Mouse (Mus musculus) Patski (cell line): ENCODE data around the gene Mfsd13b. TPM values are rescaled to one million over a fixed set of nuclear protein-coding genes. Genes with fewer than 3 reads are reported as not detected.
"Not testable (repeated sequence)": the region's sequence is repeated elsewhere in the genome, so short reads cannot be mapped to it uniquely, and the experiment has no call there.

Experiments
- ATAC-seq: fragments of 100-300 bp; one replicate; pipeline ENCODE4 v1.8.0; 2021
- CTCF ChIA-PET: fragments of 350-600 bp; sonication (Branson Sonifier 250); formaldehyde crosslinking; loops from one replicate; lab custom pipeline; 2022; ENCODE audit warnings: inconsistent platforms; lab: Charles Lee
- POLR2A ChIA-PET: fragments of 350-600 bp; sonication (Branson Sonifier 250); formaldehyde crosslinking; loops from one replicate; lab custom pipeline; 2022; ENCODE audit warnings: antibody characterized with exemption, inconsistent platforms; lab: Charles Lee
- DNase-seq: peaks from one replicate; pipeline ENCODE4 v3.0.0-alpha.2; 2011; ENCODE audit warnings: low read depth, low spot score
- H3K27me3 ChIP-seq: fragments of 371-371 bp; one replicate; pipeline ENCODE4 v1.5.1; 2021
- CTCF ChIP-seq: fragments of 100-300 bp; IDR thresholded peaks from one replicate; pipeline ENCODE4 v1.5.1; 2021
- in situ Hi-C: fragments of 300-500 bp; cut with MboI; formaldehyde crosslinking; loops from 3 replicates; pipeline ENCODE4 v1.11.1; 2018; ENCODE audit warnings: low pct_unique_long_range_greater_than_20kb, mixed read lengths
- polyA plus RNA-seq: library from polyadenylated mRNA; unstranded; gene quantifications from one replicate; pipeline ENCODE4 v1.2.3, GENCODE M21; 2021

Gene Mfsd13b
- polyA plus RNA-seq, 1 experiment from 2014 or later: 0.09 TPM

DNA sequence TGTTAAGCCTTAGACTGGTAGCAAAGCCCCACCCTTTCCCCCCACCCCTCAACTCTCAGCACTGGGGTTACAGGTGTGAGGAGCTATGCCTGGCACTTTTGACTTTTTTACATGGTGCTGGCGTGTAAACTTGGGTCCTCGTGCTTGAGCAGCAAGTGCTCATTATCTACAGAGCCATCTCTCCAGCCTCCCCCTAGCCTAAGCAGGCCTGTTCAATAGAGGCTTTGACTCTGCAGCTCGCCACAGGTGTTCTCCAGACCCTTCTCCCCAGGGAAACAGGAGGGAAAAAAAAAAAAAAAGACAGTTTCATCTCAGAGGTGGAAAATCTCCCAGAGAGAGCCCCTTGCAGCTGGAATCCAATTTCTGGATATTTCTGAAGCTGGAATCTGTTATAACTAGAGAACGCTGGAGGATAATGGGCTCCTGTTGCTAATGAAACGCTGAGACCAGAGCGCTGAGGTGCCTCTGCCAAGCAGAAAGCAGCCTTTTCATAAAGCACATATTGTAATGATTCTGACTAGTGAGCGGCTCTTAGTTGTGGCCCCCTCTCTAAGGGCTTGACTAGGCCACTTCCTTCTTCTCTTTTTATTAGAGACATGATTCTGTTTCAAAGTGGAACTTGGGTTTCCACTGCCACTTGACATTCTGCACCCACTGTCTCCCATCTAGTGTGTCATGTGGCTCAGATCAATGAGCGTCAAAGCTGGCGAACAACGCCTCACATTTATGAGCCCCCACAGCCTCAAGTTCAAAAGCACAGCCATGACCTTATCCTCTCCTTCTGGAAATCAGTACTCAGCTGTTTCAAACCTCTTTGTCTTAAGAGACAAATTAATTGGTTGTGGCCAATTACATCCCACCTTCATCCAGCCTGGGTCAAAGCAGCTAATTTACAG is 29.7 kb downstream of the Mfsd13b start:
- CTCF ChIA-PET: interaction anchor here (1.0 to 3.3 kb wide), 4 partner anchors 12 to 21 kb away, joined by 3 to 11 read pairs (median 4); no protein-coding TSS in a partner anchor
- DNase-seq (no peak), ATAC-seq (no peak)
- no peak for TF ChIP-seq CTCF
- POLR2A ChIA-PET: interaction anchor here (0.6 to 0.8 kb wide), 3 partner anchors 20 to 35 kb away, joined by 3 to 7 read pairs (median 4); partner anchors contain the start of genes Cdr2 and Mfsd13b
- H3K27me3 ChIP-seq: no peaks in the 10 kb centered on the region
- in situ Hi-C loops: no loop called here

DNA sequence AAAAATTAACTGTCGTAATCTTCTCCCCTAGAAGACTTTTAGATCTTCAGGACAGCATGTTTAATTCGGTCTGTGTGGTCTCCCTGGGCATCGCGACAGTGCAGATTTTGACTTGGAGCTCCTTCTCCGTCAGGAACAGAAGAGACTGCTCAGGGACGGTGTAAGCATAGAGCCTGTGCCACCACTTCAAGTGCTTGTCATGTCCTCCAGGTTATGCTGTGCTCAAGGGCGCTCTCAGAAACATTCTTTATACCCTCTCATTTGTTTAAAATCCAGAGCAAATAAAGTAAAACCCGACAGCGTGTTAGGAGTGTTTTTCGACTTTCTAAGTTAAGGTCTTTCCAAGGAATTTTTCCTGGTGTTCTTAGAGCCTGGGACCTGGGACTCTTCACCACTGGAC is 32.2 kb downstream of the Mfsd13b start:
- ChIA-PET POLR2A (interaction anchor here (0.5 kb wide), 1 partner anchor 53 kb away, joined by 3 read pairs; no protein-coding TSS in a partner anchor), CTCF (interaction anchor here (1.0 to 3.3 kb wide), 4 partner anchors 10 to 37 kb away, joined by 3 to 11 read pairs (median 3); no protein-coding TSS in a partner anchor)
- no peak for TF ChIP-seq CTCF
- DNase-seq: no peak
- in situ Hi-C loops: no loop called here
- no peaks in the 10 kb centered on the region for H3K27me3 ChIP-seq
- no peak for ATAC-seq

DNA sequence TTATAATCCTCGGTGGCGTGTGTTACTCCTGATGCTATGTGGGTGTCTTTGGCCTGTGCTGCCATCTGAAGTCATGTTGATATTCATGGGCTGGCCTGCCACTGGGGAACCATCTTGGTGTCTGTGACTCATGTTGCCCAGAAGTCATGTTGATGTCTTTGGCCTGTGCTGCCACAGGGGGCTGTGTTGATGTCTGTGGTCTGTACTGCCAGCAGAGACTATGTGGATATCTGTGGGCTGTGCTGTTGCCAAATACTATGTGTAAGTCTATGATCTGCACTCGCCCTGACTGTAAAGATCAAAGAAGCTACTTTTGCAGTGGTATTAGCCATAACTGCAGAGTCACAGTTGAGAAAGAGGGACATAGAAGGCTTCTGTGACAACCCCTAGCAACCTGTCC is 36.5 kb downstream of the Mfsd13b start:
- POLR2A ChIA-PET: no interaction called here
- no peaks in the 10 kb centered on the region for H3K27me3 ChIP-seq
- ATAC-seq (no peak), DNase-seq (no peak)
- CTCF ChIA-PET: interaction anchor here (1.3 kb wide), 1 partner anchor 15 kb away, joined by 3 read pairs; no protein-coding TSS in a partner anchor
- TF ChIP-seq CTCF: no peak
- in situ Hi-C loops: no loop called here

DNA sequence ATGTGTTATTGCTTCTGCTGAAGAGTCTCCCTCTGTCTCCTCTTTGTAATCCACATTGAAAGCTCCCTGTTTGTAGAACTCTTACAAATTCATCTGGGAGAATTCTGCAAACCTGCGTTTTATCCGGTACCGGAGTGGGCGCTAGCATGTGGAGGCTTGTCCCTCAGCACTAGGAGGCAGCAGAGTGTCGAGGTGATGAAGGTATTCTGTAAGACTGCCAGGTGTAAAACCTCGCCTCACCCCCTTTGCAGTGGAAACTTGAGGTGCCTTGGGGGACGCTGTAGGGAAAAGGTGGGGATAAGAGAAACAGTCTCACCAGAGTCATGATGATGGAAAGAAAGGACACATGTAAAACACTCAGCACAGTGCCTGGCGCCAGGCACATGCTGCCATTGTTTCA is 38.0 kb downstream of the Mfsd13b start:
- ATAC-seq (no peak), DNase-seq (no peak)
- POLR2A ChIA-PET: no interaction called here
- in situ Hi-C loops: no loop called here
- CTCF ChIA-PET: no interaction called here
- TF ChIP-seq CTCF: peak; percentile 40
- H3K27me3 ChIP-seq: peaks cover 4% of the 10 kb centered on the region

DNA sequence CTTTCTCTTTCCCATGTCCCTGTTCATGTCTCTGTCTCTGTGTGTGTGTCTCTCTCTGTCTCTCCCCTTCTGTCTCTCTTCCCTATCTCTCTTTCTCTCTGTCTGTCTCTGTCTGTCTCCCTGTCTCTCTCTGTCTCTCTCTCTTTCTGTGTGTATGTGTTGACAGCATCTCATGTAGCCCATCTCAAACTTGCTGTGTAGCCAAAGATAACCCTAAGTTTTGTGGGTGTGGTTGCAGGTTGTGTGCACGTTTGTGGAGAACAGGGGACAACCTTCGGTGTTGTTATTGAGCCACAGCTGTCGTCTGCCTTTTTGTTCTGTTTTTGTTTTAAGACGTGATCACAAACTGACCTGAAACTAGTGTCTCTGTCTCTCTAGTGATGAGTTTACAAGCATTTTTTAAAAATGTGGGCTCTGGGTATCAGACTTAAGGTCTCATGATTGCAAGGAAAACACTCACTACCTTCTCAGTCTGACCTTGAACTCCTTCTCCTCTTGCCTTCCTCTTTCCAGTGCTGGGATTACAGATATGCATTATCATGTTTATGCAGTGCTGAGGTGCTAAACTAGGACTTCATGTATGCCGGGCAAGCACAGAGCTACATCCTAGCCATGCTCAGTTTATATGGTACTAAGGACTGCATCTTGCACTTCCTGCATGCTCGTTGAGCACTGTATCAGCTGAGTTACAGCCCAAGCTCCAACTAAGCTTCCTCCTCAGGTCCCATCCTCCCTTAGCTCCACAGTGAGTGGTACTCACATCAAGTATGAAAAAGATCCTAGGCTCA is 43.1 kb downstream of the Mfsd13b start:
- ChIA-PET CTCF (interaction anchor here (1.0 to 1.5 kb wide), 5 partner anchors 12 to 40 kb away, joined by 3 to 6 read pairs (median 3); no protein-coding TSS in a partner anchor), POLR2A (no interaction called here)
- in situ Hi-C loops: loop anchor here (25.0 kb wide), 1 partner anchor 912 kb away; no protein-coding TSS in a partner anchor
- DNase-seq (no peak), ATAC-seq (no peak)
- peaks cover 9% of the 10 kb centered on the region for H3K27me3 ChIP-seq
- TF ChIP-seq CTCF: no peak

DNA sequence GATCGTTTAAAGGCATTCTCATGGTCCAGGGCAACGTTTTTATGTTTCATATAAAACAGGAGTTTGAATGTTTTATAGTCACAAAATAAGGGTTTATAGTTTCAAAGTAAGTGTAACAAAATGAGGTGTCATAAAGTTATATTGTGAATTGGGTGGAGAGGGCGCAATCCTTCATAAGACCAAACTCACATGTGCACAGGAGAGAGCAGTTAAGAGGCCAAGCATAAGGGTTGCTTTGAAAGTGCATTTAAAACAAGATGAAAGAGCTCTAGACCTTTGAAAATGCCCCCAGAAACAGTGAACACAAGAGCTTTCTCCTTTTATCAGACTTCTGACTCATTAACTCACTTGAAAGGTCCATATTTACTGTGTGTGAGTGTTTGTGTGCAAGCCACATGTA is 44.0 kb downstream of the Mfsd13b start:
- H3K27me3 ChIP-seq: peaks cover 9% of the 10 kb centered on the region
- TF ChIP-seq CTCF: no peak
- CTCF ChIA-PET: interaction anchor here (0.7 to 1.5 kb wide), 5 partner anchors 14 to 52 kb away, joined by 3 to 6 read pairs (median 4); no protein-coding TSS in a partner anchor
- POLR2A ChIA-PET: no interaction called here
- ATAC-seq: no peak
- in situ Hi-C loops: loop anchor here (25.0 kb wide), 1 partner anchor 911 kb away; no protein-coding TSS in a partner anchor
- DNase-seq: no peak

DNA sequence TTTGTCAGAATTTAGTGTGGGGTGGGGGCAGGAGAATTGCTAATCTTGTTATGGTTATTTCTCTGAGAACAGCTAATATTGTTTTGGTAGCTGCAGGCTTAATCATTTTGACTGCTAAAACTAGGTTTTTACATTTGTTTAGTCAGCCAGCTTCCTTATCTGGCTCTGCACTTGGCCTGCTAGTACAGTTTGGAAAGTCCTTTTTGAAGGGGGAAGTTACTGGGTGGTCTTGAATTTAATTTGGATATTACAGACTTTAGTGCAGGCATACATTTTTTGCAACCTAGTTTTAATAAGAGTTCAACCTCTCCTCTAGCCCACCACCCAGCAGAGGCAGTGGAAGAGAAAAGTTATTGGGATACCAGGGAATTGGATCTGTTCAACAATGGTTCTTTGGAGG is 47.6 kb downstream of the Mfsd13b start:
- ATAC-seq, H3K27me3 ChIP-seq, CTCF ChIA-PET, POLR2A ChIA-PET, DNase-seq: not testable (repeated sequence)
- in situ Hi-C loops: loop anchor here (5.0 to 25.0 kb wide), 2 partner anchors 43 to 907 kb away; no protein-coding TSS in a partner anchor

DNA sequence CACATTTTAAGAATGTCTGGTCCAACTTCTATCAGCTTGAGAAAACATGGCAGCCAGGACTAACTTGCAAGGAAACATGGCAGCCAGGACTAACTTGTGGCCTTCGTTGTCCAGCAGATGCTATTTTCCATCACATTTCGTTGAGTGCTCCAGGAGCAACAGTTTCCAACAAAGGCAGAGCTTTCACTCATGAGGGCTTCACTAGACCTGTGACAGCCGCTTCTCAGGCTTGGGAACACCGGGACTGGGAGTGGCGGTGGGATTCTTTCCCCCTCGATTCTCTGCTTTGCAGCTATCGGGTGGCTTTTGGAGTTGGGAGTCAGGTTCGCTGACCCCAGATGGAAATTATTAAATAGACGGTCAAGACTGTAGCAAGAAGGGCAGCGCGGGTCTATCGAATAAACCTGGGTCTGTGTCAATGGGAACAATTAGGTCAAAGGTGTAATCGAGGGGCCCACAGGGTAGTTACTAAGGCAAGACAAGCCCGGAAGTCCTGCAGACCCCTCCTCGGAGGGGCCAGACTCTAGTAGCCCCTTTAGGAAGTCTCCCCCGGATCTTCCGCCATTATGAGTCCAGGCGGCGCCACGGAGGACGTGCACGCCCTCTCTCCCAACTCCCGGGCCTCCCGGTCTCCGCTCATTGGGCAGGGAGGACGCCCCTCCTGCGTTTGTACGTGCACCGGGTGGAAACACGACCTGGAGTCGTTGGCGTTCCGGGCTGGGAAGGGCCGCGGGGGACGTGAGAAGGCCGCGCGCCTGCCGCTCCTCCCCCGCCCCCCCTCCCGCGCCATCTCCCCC is 51.7 kb downstream of the Mfsd13b start, which contains the start of gene Mettl9:
TSS of gene Mettl9 (plus strand) at position 590 of the 797 bp plus-strand sequence.
- no peak for TF ChIP-seq CTCF
- in situ Hi-C loops: loop anchor here (5.0 to 25.0 kb wide), 2 partner anchors 47 to 903 kb away; no protein-coding TSS in a partner anchor
- ChIA-PET CTCF (interaction anchor here (1.0 to 1.4 kb wide), 4 partner anchors 20 to 73 kb away, joined by 3 to 4 read pairs (median 3); no protein-coding TSS in a partner anchor), POLR2A (interaction anchor here (1.2 kb wide), 1 partner anchor 12 kb away, joined by 7 read pairs; no protein-coding TSS in a partner anchor)
- ATAC-seq (peak; percentile 88), DNase-seq (no peak)
- H3K27me3 ChIP-seq: no peaks in the 10 kb centered on the region

DNA sequence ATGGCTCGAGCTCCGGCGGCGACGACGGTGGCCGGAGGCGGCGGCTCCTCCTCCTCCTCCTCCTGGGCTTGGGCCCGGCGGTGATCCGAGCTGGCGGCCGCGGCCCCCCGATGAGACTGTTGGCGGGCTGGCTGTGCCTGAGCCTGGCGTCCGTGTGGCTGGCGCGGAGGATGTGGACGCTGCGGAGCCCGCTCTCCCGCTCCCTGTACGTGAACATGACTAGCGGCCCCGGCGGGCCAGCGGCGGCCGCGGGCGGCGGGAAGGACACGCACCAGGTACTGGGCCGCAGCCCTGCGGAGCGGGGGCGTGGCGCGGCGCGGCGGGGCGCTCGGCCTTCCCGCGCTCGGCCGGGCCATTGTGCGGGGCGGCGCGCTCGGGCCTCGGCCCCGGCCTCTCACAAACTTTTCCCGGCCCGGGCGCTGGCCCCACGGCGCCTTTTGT is 52.4 kb downstream of the Mfsd13b start:
- ATAC-seq (peak; percentile 77), DNase-seq (no peak)
- CTCF ChIA-PET: interaction anchor here (1.4 kb wide), 1 partner anchor 11 kb away, joined by 3 read pairs; no protein-coding TSS in a partner anchor
- TF ChIP-seq CTCF: no peak
- H3K27me3 ChIP-seq: no peaks in the 10 kb centered on the region
- POLR2A ChIA-PET: interaction anchor here (1.2 kb wide), 1 partner anchor 11 kb away, joined by 7 read pairs; no protein-coding TSS in a partner anchor
- in situ Hi-C loops: loop anchor here (5.0 to 25.0 kb wide), 2 partner anchors 47 to 903 kb away; no protein-coding TSS in a partner anchor
